Mouse (Mus musculus) T-helper 2 cell (primary cell): Measurements from ENCODE around the gene Apol7a.

Experiments
- in situ Hi-C: fragments of 300-600 bp; cut with MboI, MseI; formaldehyde crosslinking; loops from one replicate; pipeline ENCODE4 v1.15.1; 2025; ENCODE audit warnings: high pct_unique_total_duplicates

The Apol7a gene

GRCm38 (mm10) chr15:77348146-77348545 is 50.8 kb downstream of the Apol7a start:
- in situ Hi-C loops: no loop called here

GRCm38 (mm10) chr15:77344127-77345125 is 54.5 kb downstream of the Apol7a start:
- in situ Hi-C loops: no loop called here

- in situ Hi-C loops: no loop called here
These were observed 55.3 kb downstream of the Apol7a start for GRCm38 (mm10) chr15:77343527-77344091.

- in situ Hi-C loops: no loop called here
These were observed 55.9 kb downstream of the Apol7a start for GRCm38 (mm10) chr15:77342962-77343526.

- in situ Hi-C loops: no loop called here
These were observed 56.9 kb downstream of the Apol7a start for GRCm38 (mm10) chr15:77342005-77342404.

GRCm38 (mm10) chr15:77340581-77340980 is 58.3 kb downstream of the Apol7a start:
- in situ Hi-C loops: no loop called here

- in situ Hi-C loops: no loop called here
These were observed 59.9 kb downstream of the Apol7a start for GRCm38 (mm10) chr15:77338924-77339429.

- in situ Hi-C loops: no loop called here
These were observed 60.5 kb downstream of the Apol7a start for GRCm38 (mm10) chr15:77338451-77338850.
